Mouse (Mus musculus): ENCODE data around the gene Ank3.

The Ank3 gene

DNA sequence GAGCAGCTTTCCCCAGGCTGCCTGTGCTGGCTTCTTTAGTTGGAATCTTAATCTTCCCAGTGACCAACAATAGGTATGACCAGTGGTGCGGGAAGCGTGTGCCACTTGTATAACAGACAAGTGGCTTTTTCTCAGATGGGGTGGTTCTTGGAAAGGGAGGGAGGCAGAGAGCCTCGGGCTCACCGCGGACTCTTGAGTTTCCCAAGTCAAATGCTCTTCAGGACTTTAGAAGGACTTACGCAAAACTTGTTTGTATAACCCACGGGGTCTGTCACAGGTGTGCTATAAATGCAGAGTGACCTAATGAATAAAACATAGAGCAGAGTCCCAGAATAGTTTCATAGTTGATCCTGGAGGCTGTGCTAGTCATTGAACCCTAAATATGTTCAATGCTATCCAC lies 47.4 kb downstream of the Ank3 start:
- DNase-seq (ENCODE audit: low read depth, low spot score) = no peak
- H3K36me3 ChIP-seq (ENCODE audit: control insufficient read depth, insufficient read depth, low read length, poor library complexity, severe bottlenecking) = no peaks in the 10 kb centered on the region
- no peaks in the 10 kb centered on the region for H3K27me3 ChIP-seq (ENCODE audit: control insufficient read depth, insufficient read depth, low read length, poor library complexity, severe bottlenecking)

DNA sequence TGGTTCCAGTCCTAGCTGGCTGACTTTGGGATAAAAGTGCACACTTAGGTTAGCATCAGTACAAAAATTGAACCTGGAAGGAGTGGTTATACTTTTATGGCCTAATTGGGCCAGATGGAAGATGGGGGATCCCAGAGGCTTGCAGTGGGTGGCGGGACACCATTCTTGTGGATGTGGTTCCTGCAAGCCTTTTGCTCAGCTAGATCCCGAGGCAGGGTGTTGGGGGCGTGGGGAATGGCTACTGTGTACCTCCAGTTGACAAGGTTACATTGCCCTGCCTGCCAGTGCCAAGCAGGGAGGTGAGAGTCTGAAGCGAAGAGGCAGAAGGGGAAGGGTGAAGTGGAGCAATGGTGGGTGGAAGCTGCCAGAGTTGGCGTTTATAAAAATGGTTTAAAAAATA lies 48.0 kb downstream of the Ank3 start:
- H3K27me3 ChIP-seq (ENCODE audit: control insufficient read depth, insufficient read depth, low read length, poor library complexity, severe bottlenecking) = no peaks in the 10 kb centered on the region
- H3K36me3 ChIP-seq (ENCODE audit: control insufficient read depth, insufficient read depth, low read length, poor library complexity, severe bottlenecking) = no peaks in the 10 kb centered on the region
- no peak for DNase-seq (ENCODE audit: low read depth, low spot score)

- DNase-seq (ENCODE audit: low read depth, low spot score) = no peak
- Histone ChIP-seq H3K36me3 (ENCODE audit: control insufficient read depth, insufficient read depth, low read length, poor library complexity, severe bottlenecking) (no peaks in the 10 kb centered on the region), H3K27me3 (ENCODE audit: control insufficient read depth, insufficient read depth, low read length, poor library complexity, severe bottlenecking) (no peaks in the 10 kb centered on the region)
Observed at GRCm38 (mm10) chr10:69447308-69447707, 48.7 kb downstream of the Ank3 start.

DNA sequence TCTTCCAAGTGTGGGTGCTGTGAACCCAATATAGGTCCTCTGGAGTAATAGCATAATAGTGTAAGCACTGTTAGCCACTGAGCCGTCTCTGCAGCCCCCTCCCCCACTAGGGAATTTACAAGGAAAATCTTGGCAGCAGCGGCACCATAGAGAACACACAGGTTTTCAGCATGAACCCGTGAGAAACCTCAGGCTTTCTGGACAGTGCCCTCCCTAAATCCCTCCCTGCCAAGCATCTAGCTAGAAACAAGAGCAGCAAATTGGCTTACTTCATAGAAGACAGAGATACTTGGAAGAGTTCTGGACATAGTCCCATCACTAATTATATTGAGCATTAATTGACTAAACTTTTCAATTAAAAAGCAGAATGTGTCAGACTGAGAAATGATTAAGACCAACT lies 49.6 kb downstream of the Ank3 start:
- Histone ChIP-seq H3K36me3 (ENCODE audit: control insufficient read depth, insufficient read depth, low read length, poor library complexity, severe bottlenecking) (no peaks in the 10 kb centered on the region), H3K27me3 (ENCODE audit: control insufficient read depth, insufficient read depth, low read length, poor library complexity, severe bottlenecking) (no peaks in the 10 kb centered on the region)
- DNase-seq (ENCODE audit: low read depth, low spot score) = no peak

- Histone ChIP-seq H3K27me3 (ENCODE audit: control insufficient read depth, insufficient read depth, low read length, poor library complexity, severe bottlenecking) (no peaks in the 10 kb centered on the region), H3K36me3 (ENCODE audit: control insufficient read depth, insufficient read depth, low read length, poor library complexity, severe bottlenecking) (no peaks in the 10 kb centered on the region)
- DNase-seq (ENCODE audit: low read depth, low spot score) = no peak
Observed at GRCm38 (mm10) chr10:69451006-69451405, 52.4 kb downstream of the Ank3 start.

DNA sequence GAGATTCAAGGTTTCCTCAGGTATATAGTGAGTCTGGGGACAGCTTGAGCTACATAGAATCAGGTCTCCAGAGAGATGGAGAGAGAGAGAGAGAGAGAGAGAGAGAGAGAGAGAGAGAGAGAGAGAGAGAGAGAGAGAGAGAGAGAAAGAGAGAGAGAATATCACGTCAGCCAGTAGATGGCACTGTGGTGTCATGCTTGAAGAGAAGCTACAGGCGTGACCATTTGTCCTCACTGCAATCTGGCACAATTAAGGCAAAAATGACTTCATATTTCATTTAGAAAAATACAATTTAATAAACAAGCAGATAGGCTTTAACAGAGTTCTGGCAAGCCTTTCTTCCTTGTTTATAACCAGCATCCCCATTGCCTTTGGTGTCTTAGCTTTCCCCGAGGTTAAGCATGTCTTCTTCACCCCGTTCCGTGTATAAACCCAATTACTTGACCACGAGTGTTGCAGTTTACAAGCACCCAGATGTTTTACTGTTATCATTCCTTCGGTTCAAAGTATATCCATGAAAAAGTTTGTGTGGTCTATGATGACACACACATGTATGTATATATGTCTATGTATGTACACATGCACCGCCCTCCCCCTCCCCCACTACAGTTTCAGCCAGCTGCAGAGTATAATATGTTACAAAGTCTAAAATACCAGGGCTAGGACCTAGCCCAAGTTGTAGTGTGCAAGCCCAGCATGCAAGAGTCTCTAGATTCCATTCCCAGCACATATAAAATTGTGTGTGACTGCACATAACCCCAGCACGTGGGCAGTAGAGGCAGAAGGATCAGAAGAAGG lies 53.8 kb downstream of the Ank3 start:
- Histone ChIP-seq H3K27me3 (ENCODE audit: control insufficient read depth, insufficient read depth, low read length, poor library complexity, severe bottlenecking) (no peaks in the 10 kb centered on the region), H3K36me3 (ENCODE audit: control insufficient read depth, insufficient read depth, low read length, poor library complexity, severe bottlenecking) (no peaks in the 10 kb centered on the region)
- peak; percentile 13 for DNase-seq (ENCODE audit: low read depth, low spot score)

DNA sequence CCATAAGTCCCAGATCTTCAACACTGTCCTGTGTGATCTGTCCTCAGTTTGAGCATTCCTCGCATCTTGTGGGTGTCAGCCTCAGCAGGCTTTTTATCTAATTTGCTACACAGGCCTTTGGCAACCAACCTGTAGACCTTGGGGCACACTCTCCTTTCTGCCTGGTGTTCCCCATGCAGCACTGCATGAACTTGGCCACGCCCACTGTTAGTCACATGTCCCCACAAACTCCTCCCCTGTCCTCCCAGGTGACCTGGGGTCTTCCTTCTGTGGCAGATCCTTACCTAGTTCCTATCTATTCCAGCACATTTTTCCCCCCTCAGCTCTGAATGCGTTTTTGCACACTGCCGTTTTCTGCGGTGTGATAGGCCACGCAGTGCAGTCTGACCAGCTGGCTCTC lies 55.0 kb downstream of the Ank3 start:
- no peak for DNase-seq (ENCODE audit: low read depth, low spot score)
- no peaks in the 10 kb centered on the region for H3K27me3 ChIP-seq (ENCODE audit: control insufficient read depth, insufficient read depth, low read length, poor library complexity, severe bottlenecking)
- H3K36me3 ChIP-seq (ENCODE audit: control insufficient read depth, insufficient read depth, low read length, poor library complexity, severe bottlenecking) = no peaks in the 10 kb centered on the region

DNA sequence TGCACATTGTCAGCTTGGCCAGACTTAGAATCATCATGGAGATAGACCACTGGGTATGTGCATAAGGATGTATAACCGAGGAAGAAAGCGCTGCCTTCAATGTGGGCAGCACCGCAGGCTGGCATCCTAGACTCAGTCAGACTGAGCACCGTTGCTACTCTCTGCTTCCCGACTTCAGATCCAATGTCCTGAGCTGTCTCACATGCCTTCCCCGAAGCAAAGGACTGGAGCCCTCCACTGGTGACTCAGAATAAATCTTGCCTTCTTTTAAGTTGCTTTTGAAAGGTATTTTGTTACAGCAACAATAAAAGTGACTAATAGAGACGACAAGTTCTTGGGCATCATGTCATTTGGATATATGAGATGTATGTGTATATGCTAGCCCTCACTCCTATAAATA lies 55.9 kb downstream of the Ank3 start:
- Histone ChIP-seq H3K27me3 (ENCODE audit: control insufficient read depth, insufficient read depth, low read length, poor library complexity, severe bottlenecking) (no peaks in the 10 kb centered on the region), H3K36me3 (ENCODE audit: control insufficient read depth, insufficient read depth, low read length, poor library complexity, severe bottlenecking) (no peaks in the 10 kb centered on the region)
- no peak for DNase-seq (ENCODE audit: low read depth, low spot score)

- Histone ChIP-seq H3K27me3 (ENCODE audit: control insufficient read depth, insufficient read depth, low read length, poor library complexity, severe bottlenecking) (no peaks in the 10 kb centered on the region), H3K36me3 (ENCODE audit: control insufficient read depth, insufficient read depth, low read length, poor library complexity, severe bottlenecking) (no peaks in the 10 kb centered on the region)
- no peak for DNase-seq (ENCODE audit: low read depth, low spot score)
Observed at GRCm38 (mm10) chr10:69464826-69465225, 66.3 kb downstream of the Ank3 start.

DNA sequence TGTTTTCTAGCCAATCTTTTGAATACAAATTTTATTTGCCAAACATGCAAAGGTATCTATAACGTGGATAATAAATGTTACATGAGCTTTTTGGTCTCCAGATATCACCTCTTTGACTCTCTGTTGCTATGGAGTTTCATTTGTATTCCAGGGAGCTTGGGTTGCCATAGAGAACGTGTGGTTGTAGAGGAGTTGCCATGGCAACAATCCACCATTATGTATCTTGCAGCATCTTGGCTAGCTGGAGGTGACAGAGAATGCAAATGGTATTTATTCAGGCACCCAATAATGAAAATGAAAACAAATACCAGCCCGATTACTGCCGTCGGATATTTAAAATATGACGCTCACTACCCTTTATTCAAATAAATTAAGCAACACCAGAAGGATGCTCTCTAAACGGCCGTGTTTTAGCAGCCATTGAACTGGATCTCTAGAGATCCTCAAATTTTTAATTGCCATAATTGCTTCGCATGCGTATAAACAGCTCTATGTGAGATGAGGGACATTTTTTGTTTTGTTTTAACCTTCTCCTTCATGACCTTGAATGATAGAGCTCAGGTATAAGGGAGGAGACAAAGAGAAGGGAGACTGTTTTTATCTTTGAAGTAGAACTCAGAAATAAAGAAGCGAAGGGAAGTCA lies 67.1 kb downstream of the Ank3 start:
- no peaks in the 10 kb centered on the region for H3K36me3 ChIP-seq (ENCODE audit: control insufficient read depth, insufficient read depth, low read length, poor library complexity, severe bottlenecking)
- no peaks in the 10 kb centered on the region for H3K27me3 ChIP-seq (ENCODE audit: control insufficient read depth, insufficient read depth, low read length, poor library complexity, severe bottlenecking)
- no peak for DNase-seq (ENCODE audit: low read depth, low spot score)

DNA sequence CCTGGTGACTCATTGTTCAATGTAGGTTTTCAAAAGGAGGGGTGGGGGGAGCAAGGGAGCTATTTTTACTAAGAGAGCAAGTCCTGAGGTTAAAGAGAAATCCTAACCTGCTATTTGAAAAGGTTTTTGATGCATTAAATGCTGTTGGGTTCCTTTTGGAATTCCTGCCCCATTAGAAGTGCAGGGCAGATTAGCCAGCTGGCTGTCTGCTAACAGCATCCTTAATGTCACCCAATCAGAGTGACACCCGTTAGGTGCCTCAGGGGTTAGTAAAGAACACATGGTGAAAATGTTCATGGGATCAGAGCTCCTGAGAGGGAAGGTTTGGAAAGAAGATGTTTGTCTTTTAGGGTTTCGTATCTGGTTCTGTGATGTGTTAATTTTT lies 67.6 kb downstream of the Ank3 start:
- Histone ChIP-seq H3K36me3 (ENCODE audit: control insufficient read depth, insufficient read depth, low read length, poor library complexity, severe bottlenecking) (no peaks in the 10 kb centered on the region), H3K27me3 (ENCODE audit: control insufficient read depth, insufficient read depth, low read length, poor library complexity, severe bottlenecking) (no peaks in the 10 kb centered on the region)
- no peak for DNase-seq (ENCODE audit: low read depth, low spot score)

GRCm38 (mm10) chr10:69466586-69466985 lies 68.0 kb downstream of the Ank3 start:
- Histone ChIP-seq H3K36me3 (ENCODE audit: control insufficient read depth, insufficient read depth, low read length, poor library complexity, severe bottlenecking) (no peaks in the 10 kb centered on the region), H3K27me3 (ENCODE audit: control insufficient read depth, insufficient read depth, low read length, poor library complexity, severe bottlenecking) (no peaks in the 10 kb centered on the region)
- DNase-seq (ENCODE audit: low read depth, low spot score) = no peak

- Histone ChIP-seq H3K36me3 (ENCODE audit: control insufficient read depth, insufficient read depth, low read length, poor library complexity, severe bottlenecking) (no peaks in the 10 kb centered on the region), H3K27me3 (ENCODE audit: control insufficient read depth, insufficient read depth, low read length, poor library complexity, severe bottlenecking) (no peaks in the 10 kb centered on the region)
- DNase-seq (ENCODE audit: low read depth, low spot score) = no peak
Observed at GRCm38 (mm10) chr10:69467182-69467581, 68.6 kb downstream of the Ank3 start.

DNA sequence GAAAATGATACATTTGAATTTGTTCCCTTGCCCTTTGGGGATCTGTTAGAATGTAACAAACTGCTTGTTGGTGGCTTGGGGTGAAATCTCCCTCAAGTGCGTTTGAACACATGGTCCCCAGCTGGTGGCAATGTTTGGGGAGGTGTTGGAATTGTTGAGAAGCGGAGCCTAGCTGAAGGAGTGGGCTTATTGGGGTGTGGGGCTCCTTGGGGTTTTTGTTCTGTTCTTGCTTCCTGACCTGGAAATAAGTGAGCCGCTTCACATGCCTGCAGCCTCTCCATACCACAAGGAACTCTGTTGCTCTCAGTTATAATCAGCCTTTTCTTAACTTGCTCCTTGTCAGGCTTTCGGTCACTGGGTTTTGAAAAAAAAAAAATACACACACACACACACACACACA lies 73.3 kb downstream of the Ank3 start:
- no peak for DNase-seq (ENCODE audit: low read depth, low spot score)
- H3K27me3 ChIP-seq (ENCODE audit: control insufficient read depth, insufficient read depth, low read length, poor library complexity, severe bottlenecking) = no peaks in the 10 kb centered on the region
- H3K36me3 ChIP-seq (ENCODE audit: control insufficient read depth, insufficient read depth, low read length, poor library complexity, severe bottlenecking) = no peaks in the 10 kb centered on the region

- H3K27me3 ChIP-seq (ENCODE audit: control insufficient read depth, insufficient read depth, low read length, poor library complexity, severe bottlenecking) = no peaks in the 10 kb centered on the region
- no peak for DNase-seq (ENCODE audit: low read depth, low spot score)
- no peaks in the 10 kb centered on the region for H3K36me3 ChIP-seq (ENCODE audit: control insufficient read depth, insufficient read depth, low read length, poor library complexity, severe bottlenecking)
Observed at GRCm38 (mm10) chr10:69476871-69477270, 78.3 kb downstream of the Ank3 start.

DNA sequence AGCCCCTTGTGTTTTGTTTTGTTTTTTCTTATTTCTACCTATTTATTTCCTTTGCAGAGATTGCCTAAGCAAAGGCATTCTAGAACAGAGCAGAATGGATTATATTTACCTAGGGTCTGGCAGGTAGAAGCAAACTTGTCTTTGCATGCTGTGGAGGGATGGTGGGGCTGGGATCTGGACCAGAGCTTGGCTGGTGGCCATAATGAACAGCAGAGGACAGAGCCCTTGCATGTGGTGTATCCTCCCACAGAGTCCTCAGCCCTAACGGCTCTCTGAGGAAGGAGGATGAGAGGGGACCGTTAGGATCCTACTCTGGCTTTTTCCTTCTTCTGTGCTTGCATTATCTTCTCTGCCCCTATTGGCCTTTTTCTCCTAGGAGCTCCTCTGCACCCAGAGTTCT lies 79.1 kb downstream of the Ank3 start:
- no peak for DNase-seq (ENCODE audit: low read depth, low spot score)
- no peaks in the 10 kb centered on the region for H3K36me3 ChIP-seq (ENCODE audit: control insufficient read depth, insufficient read depth, low read length, poor library complexity, severe bottlenecking)
- no peaks in the 10 kb centered on the region for H3K27me3 ChIP-seq (ENCODE audit: control insufficient read depth, insufficient read depth, low read length, poor library complexity, severe bottlenecking)

All from splenic B cell, adult 2 months (primary cell).